Mouse (Mus musculus) lung, adult 2 months (tissue): ENCODE data around the gene Mindy3.

Experiments used
- CTCF ChIP-seq: fragments of 200-500 bp; IDR thresholded peaks from 2 replicates; pipeline ENCODE4 v1.5.1; 2011; ENCODE audit warnings: mild to moderate bottlenecking, low read length, control low read depth; ENCODE audit not compliant: insufficient read depth
- POLR2A ChIP-seq: fragments of 200-500 bp; IDR thresholded peaks from 2 replicates; pipeline ENCODE4 v1.6.1; 2011; ENCODE audit warnings: low read depth, mild to moderate bottlenecking, control low read depth, low read length, borderline replicate concordance; ENCODE audit errors: extremely low read depth

DNA sequence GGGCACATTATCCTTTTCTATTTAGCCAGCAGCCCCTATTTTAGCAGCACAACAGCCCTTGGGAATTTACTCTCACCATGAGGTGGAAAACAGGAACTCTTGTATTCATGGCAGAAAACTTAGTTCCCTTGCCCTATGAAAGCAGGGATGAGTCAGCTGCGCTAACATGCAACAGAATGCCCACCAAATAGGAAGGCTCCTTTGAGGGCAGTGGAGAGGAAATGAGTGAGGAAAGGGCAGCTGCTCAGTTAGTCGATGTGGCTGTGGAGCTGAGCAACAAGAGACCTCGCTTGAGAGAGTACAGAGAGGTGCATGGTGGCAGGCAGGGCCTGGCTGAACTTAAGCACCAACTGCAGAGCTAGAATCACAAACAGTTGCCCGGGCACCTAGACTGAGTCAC, 36.6 kb downstream of the Mindy3 start:
- TF ChIP-seq POLR2A (no peak), CTCF (no peak)
